ENCODE assay signal across 9 mouse cellular contexts in the genomic region with DNA sequence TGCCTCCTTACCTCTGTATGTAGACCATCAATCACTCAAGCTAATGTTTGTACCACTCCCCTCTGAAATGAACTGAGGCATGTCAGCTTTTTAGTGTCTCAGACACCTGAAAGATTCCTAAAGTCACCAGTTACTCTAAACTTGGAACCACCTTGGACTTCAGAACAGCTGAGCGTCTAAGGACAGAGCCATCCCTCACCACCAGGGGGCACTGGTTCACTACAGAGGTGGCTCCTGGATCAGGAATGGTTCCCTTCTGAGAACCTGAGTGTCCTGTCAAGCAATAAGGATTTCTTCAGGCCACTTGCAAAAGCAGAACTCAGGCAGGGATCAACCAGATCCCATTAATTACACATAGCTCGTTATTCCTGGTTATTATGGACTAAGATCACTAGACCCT. TPM values are rescaled to one million over a fixed set of nuclear protein-coding genes. Genes with fewer than 3 reads are reported as not detected.
A peak's percentile ranks its signal among the peaks of the same experiment; 100 is the strongest.
DNase-seq lines count a peak whose midpoint lies in the region; ATAC-seq lines count a peak whose summit lies in the region.
"Had no signal": no experiment of that assay in that cellular context is flagged by ENCODE, and none has a peak within 500 bp of the region (broad histone marks: within the 10 kb centered on the region; RNA-seq: fewer than 3 reads in every experiment).

No protein-coding gene starts in this region.

- ATAC-seq in liver, embryonic 11.5 days (replicated peaks; ENCODE audit: low FRiP score) = 0 out of 2 replicates have a peak, but pooled peaks have one; percentile 40

- H3K9me3 ChIP-seq in liver, embryonic 11.5 days (ENCODE audit: control insufficient read depth, low read length) = no peaks in the 10 kb centered on the region

- no peaks in the 10 kb centered on the region for H3K27me3 ChIP-seq in liver, embryonic 11.5 days (replicated peaks; ENCODE audit: control insufficient read depth, insufficient read depth, low read length)

- no peak overlapping the region for H3K9ac ChIP-seq in liver, embryonic 11.5 days (ENCODE audit: low read depth, low read length)

- no peaks in the 10 kb centered on the region for H3K4me1 ChIP-seq in liver, embryonic 11.5 days (replicated peaks; ENCODE audit: control insufficient read depth, insufficient read depth, low read length)

- WGBS in liver, embryonic 11.5 days = 8% methylated on average over 2 of the region's 2 CpGs

- no peak overlapping the region for H3K27ac ChIP-seq in liver, embryonic 11.5 days (ENCODE audit: low read depth, low read length)

- no peaks in the 10 kb centered on the region for H3K36me3 ChIP-seq in liver, embryonic 11.5 days (ENCODE audit: control insufficient read depth, insufficient read depth, low read length)

- DNase-seq in 3T3-L1 (ENCODE audit: low read depth, low spot score) = peak; percentile 89
- DNase-seq in MN1 (ENCODE audit: low spot score) = peak; percentile 89
- peak; percentile 68 for DNase-seq in cerebellum, adult 9-10 months
- peak; percentile 79 for DNase-seq in gastrocnemius, adult 18-20 months (ENCODE audit: low spot score)
- DNase-seq in kidney, adult 9 months = peak; percentile 81
- peak; percentile 68 for DNase-seq in liver, embryonic 11.5 days (ENCODE audit: low spot score)
- DNase-seq in ovary, adult 18-20 months (ENCODE audit: low spot score) = peak; percentile 23
- DNase-seq in testis, postnatal 14 days (ENCODE audit: low spot score) = peak; percentile 68

- H3K4me3 ChIP-seq in liver, embryonic 11.5 days (ENCODE audit: low read depth, low read length) = no peak overlapping the region

- no peak overlapping the region for H3K4me2 ChIP-seq in liver, embryonic 11.5 days

RNA-seq across cellular contexts. Expression of a gene that starts 5.9 kb away (rescaled TPM):
- total RNA-seq in gastrocnemius, adult 18-20 months (2021) = 10 to 100 TPM; 10.0 to 10.9 TPM
- 18.0 and 19.7 TPM in 2 replicates for polyA plus RNA-seq in liver, embryonic 11.5 days (2014; fragmentation: Nextera tagmentation; extraction: Ambion mirVana)

RNA-seq across cellular contexts. Expression of a gene that starts 30.5 kb away (rescaled TPM):
- total RNA-seq in gastrocnemius, adult 18-20 months (2021) = 1 to 10 TPM; 6.4 to 6.7 TPM
- 32.7 and 42.2 TPM in 2 replicates for polyA plus RNA-seq in liver, embryonic 11.5 days (2014; fragmentation: Nextera tagmentation; extraction: Ambion mirVana)

RNA-seq across cellular contexts. Expression of a gene that starts 47.1 kb away (rescaled TPM):
- total RNA-seq in gastrocnemius, adult 18-20 months (2021) = not detected
- polyA plus RNA-seq in liver, embryonic 11.5 days (2014; fragmentation: Nextera tagmentation; extraction: Ambion mirVana) = not detected in 2 replicates
- polyA plus RNA-seq: frontal cortex, adult 2 months had no signal

RNA-seq across cellular contexts. Expression of a gene that starts 50.4 kb away (rescaled TPM):
- total RNA-seq in gastrocnemius, adult 18-20 months (2021) = not detected
- polyA plus RNA-seq in liver, embryonic 11.5 days (2014; fragmentation: Nextera tagmentation; extraction: Ambion mirVana) = 0.40 TPM in 1 of 2 replicates, not detected in the other

Comparison
In these comparisons a context has a peak if more than half of its experiments do, and no peak if none do; other contexts are left out.
1. DNase-seq: peak in every context shown above with its lines; median percentile 89 in 3T3-L1; 89 in MN1; 81 in kidney, adult 9 months; 79 in gastrocnemius, adult 18-20 months; 68 in cerebellum, adult 9-10 months; 68 in liver, embryonic 11.5 days; 68 in testis, postnatal 14 days; 23 in ovary, adult 18-20 months.